Mouse (Mus musculus): Measurements from ENCODE around the gene Pptc7. TPM values are rescaled to one million over a fixed set of nuclear protein-coding genes. Genes with fewer than 3 reads are reported as not detected.

Gene Pptc7
- polyA plus RNA-seq, 1 experiment: 48.4 TPM

GRCm38 (mm10) chr5:122325477-122325876 is 41.3 kb downstream of the Pptc7 start:
- Histone ChIP-seq H3K27ac (ENCODE audit: insufficient read depth, low read length) (peak overlapping the region; percentile 91), H3K4me3 (replicated peaks; ENCODE audit: insufficient read depth, low read depth, low read length) (peak overlapping the region; percentile 9), H3K27me3 (ENCODE audit: control insufficient read depth, insufficient read depth, low read length) (no peaks in the 10 kb centered on the region), H3K4me1 (ENCODE audit: control insufficient read depth, insufficient read depth, low read length) (peaks cover 28% of the 10 kb centered on the region)
- DNase-seq: no peak
- no peak for TF ChIP-seq CTCF (IDR thresholded peaks at IDR 0.05; ENCODE audit: borderline replicate concordance, insufficient read depth, low read depth, low read length)
- no peak for TF ChIP-seq POLR2A (IDR thresholded peaks at IDR 0.05; ENCODE audit: borderline replicate concordance, insufficient read depth, low read length)
- 16% methylated on average over 8 of the region's 8 CpGs for WGBS

GRCm38 (mm10) chr5:122327283-122327682 is 43.1 kb downstream of the Pptc7 start:
- WGBS: 88% methylated on average over 3 of the region's 3 CpGs
- peaks cover 28% of the 10 kb centered on the region for H3K4me1 ChIP-seq (ENCODE audit: control insufficient read depth, insufficient read depth, low read length)
- no peak overlapping the region for H3K4me3 ChIP-seq (replicated peaks; ENCODE audit: insufficient read depth, low read depth, low read length)
- no peaks in the 10 kb centered on the region for H3K27me3 ChIP-seq (ENCODE audit: control insufficient read depth, insufficient read depth, low read length)
- DNase-seq: no peak
- H3K27ac ChIP-seq (ENCODE audit: insufficient read depth, low read length): no peak overlapping the region
- no peak for TF ChIP-seq CTCF (IDR thresholded peaks at IDR 0.05; ENCODE audit: borderline replicate concordance, insufficient read depth, low read depth, low read length)
- no peak for TF ChIP-seq POLR2A (IDR thresholded peaks at IDR 0.05; ENCODE audit: borderline replicate concordance, insufficient read depth, low read length)

DNA sequence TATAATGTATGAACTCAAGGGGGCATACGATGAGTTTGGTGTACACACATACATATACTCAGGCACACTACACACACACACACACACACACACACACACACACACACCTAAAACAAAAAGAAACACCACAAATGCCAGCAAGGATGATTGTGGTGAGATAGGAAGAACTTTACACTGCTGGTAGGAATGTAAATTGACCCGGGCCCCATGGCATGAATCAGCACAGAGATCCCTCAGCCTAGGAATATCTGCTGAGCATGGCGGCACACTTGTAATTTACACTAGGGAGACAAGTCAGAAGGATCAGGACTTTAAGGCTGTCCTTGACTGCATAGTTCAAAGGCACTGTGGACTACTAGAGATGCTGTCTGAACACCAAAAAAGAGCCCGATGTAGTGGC is 46.1 kb downstream of the Pptc7 start:
- 93% methylated on average over 4 of the region's 4 CpGs for WGBS
- TF ChIP-seq CTCF (IDR thresholded peaks at IDR 0.05; ENCODE audit: borderline replicate concordance, insufficient read depth, low read depth, low read length) (no peak), POLR2A (IDR thresholded peaks at IDR 0.05; ENCODE audit: borderline replicate concordance, insufficient read depth, low read length) (no peak)
- no peak for DNase-seq
- H3K27me3 ChIP-seq (ENCODE audit: control insufficient read depth, insufficient read depth, low read length): no peaks in the 10 kb centered on the region
- H3K27ac ChIP-seq (ENCODE audit: insufficient read depth, low read length): no peak overlapping the region
- H3K4me3 ChIP-seq (replicated peaks; ENCODE audit: insufficient read depth, low read depth, low read length): no peak overlapping the region
- peaks cover 20% of the 10 kb centered on the region for H3K4me1 ChIP-seq (ENCODE audit: control insufficient read depth, insufficient read depth, low read length)

DNA sequence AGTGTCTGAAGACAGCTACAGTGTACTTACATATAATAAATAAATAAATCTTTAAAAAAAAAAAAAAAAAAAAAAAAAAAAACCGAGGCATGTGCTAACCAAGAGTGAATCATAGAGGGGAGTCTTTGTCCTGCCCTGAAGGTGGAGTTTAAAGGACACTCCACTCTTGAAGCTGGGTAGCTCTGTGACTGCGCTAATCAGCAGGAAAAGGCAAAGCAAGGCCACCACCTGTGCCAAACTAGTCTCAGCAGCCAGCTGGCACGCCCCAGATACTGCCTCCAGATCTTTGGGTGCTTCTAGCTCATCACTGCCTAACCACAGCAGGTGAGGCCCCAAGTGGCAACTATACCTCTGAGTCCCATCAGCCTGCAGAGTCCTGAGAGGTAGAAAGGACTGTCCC is 50.5 kb downstream of the Pptc7 start:
- Histone ChIP-seq H3K4me1 (ENCODE audit: control insufficient read depth, insufficient read depth, low read length) (peaks cover 4% of the 10 kb centered on the region), H3K27ac (ENCODE audit: insufficient read depth, low read length) (no peak overlapping the region), H3K27me3 (ENCODE audit: control insufficient read depth, insufficient read depth, low read length) (no peaks in the 10 kb centered on the region), H3K4me3 (replicated peaks; ENCODE audit: insufficient read depth, low read depth, low read length) (no peak overlapping the region)
- peak in 1 of 2 experiments; percentile 34 for DNase-seq
- WGBS: 22% methylated on average over 3 of the region's 3 CpGs
- TF ChIP-seq POLR2A (IDR thresholded peaks at IDR 0.05; ENCODE audit: borderline replicate concordance, insufficient read depth, low read length) (no peak), CTCF (IDR thresholded peaks at IDR 0.05; ENCODE audit: borderline replicate concordance, insufficient read depth, low read depth, low read length) (no peak)

- no peak for DNase-seq
- H3K4me1 ChIP-seq (ENCODE audit: control insufficient read depth, insufficient read depth, low read length): peaks cover 4% of the 10 kb centered on the region
- H3K27ac ChIP-seq (ENCODE audit: insufficient read depth, low read length): no peak overlapping the region
- H3K27me3 ChIP-seq (ENCODE audit: control insufficient read depth, insufficient read depth, low read length): no peaks in the 10 kb centered on the region
- TF ChIP-seq POLR2A (IDR thresholded peaks at IDR 0.05; ENCODE audit: borderline replicate concordance, insufficient read depth, low read length) (no peak), CTCF (IDR thresholded peaks at IDR 0.05; ENCODE audit: borderline replicate concordance, insufficient read depth, low read depth, low read length) (no peak)
- H3K4me3 ChIP-seq (replicated peaks; ENCODE audit: insufficient read depth, low read depth, low read length): no peak overlapping the region
- WGBS: 90% methylated on average over 7 of the region's 7 CpGs
Measured at GRCm38 (mm10) chr5:122336554-122337294, 52.6 kb downstream of the Pptc7 start.

DNA sequence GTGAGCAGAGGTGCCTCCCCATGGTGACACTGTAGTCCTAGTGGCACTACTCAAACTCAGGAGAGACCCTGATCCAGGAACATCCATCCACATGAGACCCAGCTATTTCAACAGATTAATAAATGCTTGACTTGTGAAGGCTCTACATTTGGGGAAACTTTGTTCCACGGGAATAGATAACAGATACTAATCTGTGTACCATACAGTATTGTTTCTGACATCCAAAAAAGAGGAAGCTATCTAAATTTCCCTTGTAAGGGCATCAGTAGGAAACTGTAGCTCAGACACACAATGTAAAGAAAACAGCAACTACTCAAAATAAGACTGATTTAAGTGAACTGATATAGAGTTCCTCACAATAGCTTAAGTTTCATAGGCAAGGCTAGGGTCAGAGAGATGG is 58.7 kb downstream of the Pptc7 start:
- Histone ChIP-seq H3K4me1 (ENCODE audit: control insufficient read depth, insufficient read depth, low read length) (no peaks in the 10 kb centered on the region), H3K27me3 (ENCODE audit: control insufficient read depth, insufficient read depth, low read length) (no peaks in the 10 kb centered on the region), H3K27ac (ENCODE audit: insufficient read depth, low read length) (no peak overlapping the region), H3K4me3 (replicated peaks; ENCODE audit: insufficient read depth, low read depth, low read length) (no peak overlapping the region)
- TF ChIP-seq POLR2A (IDR thresholded peaks at IDR 0.05; ENCODE audit: borderline replicate concordance, insufficient read depth, low read length): no peak
- no peak for TF ChIP-seq CTCF (IDR thresholded peaks at IDR 0.05; ENCODE audit: borderline replicate concordance, insufficient read depth, low read depth, low read length)
- no peak for DNase-seq
- 88% methylated on average over 1 of the region's 1 CpGs for WGBS

GRCm38 (mm10) chr5:122343768-122344167 is 59.6 kb downstream of the Pptc7 start:
- TF ChIP-seq POLR2A (IDR thresholded peaks at IDR 0.05; ENCODE audit: borderline replicate concordance, insufficient read depth, low read length) (no peak), CTCF (IDR thresholded peaks at IDR 0.05; ENCODE audit: borderline replicate concordance, insufficient read depth, low read depth, low read length) (no peak)
- Histone ChIP-seq H3K4me1 (ENCODE audit: control insufficient read depth, insufficient read depth, low read length) (no peaks in the 10 kb centered on the region), H3K27me3 (ENCODE audit: control insufficient read depth, insufficient read depth, low read length) (no peaks in the 10 kb centered on the region), H3K4me3 (replicated peaks; ENCODE audit: insufficient read depth, low read depth, low read length) (no peak overlapping the region), H3K27ac (ENCODE audit: insufficient read depth, low read length) (no peak overlapping the region)
- no peak for DNase-seq
- WGBS: 45% methylated on average over 7 of the region's 7 CpGs

- peak; percentile 73 to 82 for DNase-seq
- Histone ChIP-seq H3K4me1 (ENCODE audit: control insufficient read depth, insufficient read depth, low read length) (no peaks in the 10 kb centered on the region), H3K27me3 (ENCODE audit: control insufficient read depth, insufficient read depth, low read length) (no peaks in the 10 kb centered on the region), H3K27ac (ENCODE audit: insufficient read depth, low read length) (no peak overlapping the region), H3K4me3 (replicated peaks; ENCODE audit: insufficient read depth, low read depth, low read length) (no peak overlapping the region)
- peak; percentile 94 for TF ChIP-seq CTCF (IDR thresholded peaks at IDR 0.05; ENCODE audit: borderline replicate concordance, insufficient read depth, low read depth, low read length)
- TF ChIP-seq POLR2A (IDR thresholded peaks at IDR 0.05; ENCODE audit: borderline replicate concordance, insufficient read depth, low read length): no peak
- 5% methylated on average over 5 of the region's 5 CpGs for WGBS
Measured at GRCm38 (mm10) chr5:122344260-122344659, 60.1 kb downstream of the Pptc7 start.
